Mouse (Mus musculus) left cerebral cortex, adult 18-20 months (tissue): ENCODE measurements around the gene Olfr1465. TPM values are rescaled to one million over a fixed set of nuclear protein-coding genes. Genes with fewer than 3 reads are reported as not detected.

ENCODE experiments used
- DNase-seq, 2 experiments: peaks; one replicate each; pipeline ENCODE4 v3.0.0; 2021 to 2022; ENCODE audit warnings: low spot score in 2 of 2, mixed read lengths in 1 of 2
- long read RNA-seq, 2 experiments: library from polyadenylated mRNA; stranded (forward); transcript quantifications; one replicate each; pipeline ENCODE4 v2.0.0; 2021
- total RNA-seq, 2 experiments: library from RNA; stranded (reverse); gene quantifications; 2 replicates each; pipeline ENCODE4 v1.2.3; 2021

Gene Olfr1465
- total RNA-seq, result not detected
- long read RNA-seq, experiment 1, result 0 reads
- long read RNA-seq, experiment 2, result 0 reads

GRCm38 (mm10) chr19:13315441-13315840 lies at the start of gene Olfr1465:
Gene Olfr1465 (minus strand): TSS chr19:13315541.
- no peak for DNase-seq

DNA sequence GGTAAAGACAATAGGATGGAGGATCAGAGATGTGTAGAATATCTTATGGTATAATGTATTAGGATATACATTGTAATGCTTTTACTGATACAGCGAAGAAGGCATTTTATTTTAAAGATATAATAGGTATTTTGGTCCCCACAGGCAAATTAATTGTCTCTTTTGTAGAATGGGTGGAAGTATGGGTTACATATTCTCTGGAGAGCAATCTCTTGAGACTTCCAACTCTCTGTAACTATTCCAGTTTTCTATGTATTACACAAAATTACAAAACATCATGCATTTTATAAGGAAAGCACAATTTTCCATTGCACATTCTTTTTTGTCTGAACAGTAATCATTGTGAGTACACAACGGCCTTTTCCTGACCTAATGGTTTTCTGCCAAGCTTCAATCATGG lies 46.6 kb upstream of the Olfr1465 start, which contains the start of gene Olfr1467:
Olfr1467 (plus strand) TSS at position 301 of the 400 bp plus-strand sequence.
- DNase-seq, result no peak

DNA sequence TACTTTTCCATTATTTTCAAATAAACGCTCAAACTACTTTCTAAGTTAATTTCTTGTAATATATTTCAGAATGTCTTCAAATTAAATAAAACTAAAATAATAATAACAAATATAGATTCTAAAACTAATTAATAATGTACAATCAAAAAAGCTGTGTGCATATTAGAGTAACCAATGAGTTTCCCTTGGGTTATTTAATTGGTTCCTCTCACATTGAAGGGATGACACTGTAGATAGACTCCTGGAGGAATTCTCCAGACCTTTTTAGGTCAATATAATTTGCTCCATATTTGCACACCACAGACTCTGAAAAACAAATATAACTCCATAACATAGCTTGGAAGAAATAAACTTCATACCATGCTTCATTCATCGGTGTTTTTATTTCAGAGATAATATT lies 23.2 kb upstream of the Olfr1465 start, which contains the start of gene Olfr1466:
Olfr1466 (plus strand) TSS at position 301 of the 400 bp plus-strand sequence.
- DNase-seq, result no peak

Other genes with a start within 250 kb of the Olfr1465 start
- not detected for gene Olfr1457, start 217.7 kb downstream of the Olfr1465 start, total RNA-seq
- gene Olfr1458, start 208.8 kb downstream of the Olfr1465 start, total RNA-seq, result not detected
- gene Olfr1459, start 166.0 kb downstream of the Olfr1465 start, total RNA-seq, result under 1 TPM; 0.16 to 0.19 TPM
- not detected for gene Olfr1461, start 152.5 kb downstream of the Olfr1465 start, total RNA-seq
- not detected for gene Olfr1462, start 129.8 kb downstream of the Olfr1465 start, total RNA-seq
- not detected for gene Olfr1463, start 84.2 kb downstream of the Olfr1465 start, total RNA-seq
- gene Olfr1466, start 23.3 kb upstream of the Olfr1465 start, total RNA-seq, result not detected
- gene Olfr1467, start 46.7 kb upstream of the Olfr1465 start, total RNA-seq, result not detected
- gene Olfr1469, start 92.3 kb upstream of the Olfr1465 start, total RNA-seq, result not detected
- gene Olfr1471, start 127.9 kb upstream of the Olfr1465 start, total RNA-seq, result not detected
- not detected for gene Olfr1472, start 140.5 kb upstream of the Olfr1465 start, total RNA-seq
- not detected for gene Olfr1474, start 154.0 kb upstream of the Olfr1465 start, total RNA-seq
- gene Olfr1475, start 164.7 kb upstream of the Olfr1465 start, total RNA-seq, result not detected
- not detected for gene Olfr1477, start 185.0 kb upstream of the Olfr1465 start, total RNA-seq
- not detected for gene Olfr1480, start 212.4 kb upstream of the Olfr1465 start, total RNA-seq